Mouse (Mus musculus): ENCODE results near the gene Dnmt3c.

- TF ChIP-seq CTCF (conservative IDR thresholded peaks at IDR 0.05; ENCODE audit: insufficient read depth, insufficient read length, low read depth, low read length) (no peak), POLR2A (IDR thresholded peaks at IDR 0.05; ENCODE audit: low read depth, low read length) (no peak)
These were observed 6.9 kb downstream of the Dnmt3c start for GRCm38 (mm10) chr2:153703389-153703788.
